Mouse (Mus musculus) embryonic fibroblast, embryonic 13.5 days (primary cell): ENCODE data around the gene Srsf6.

Source experiments
- CTCF ChIP-seq: IDR thresholded peaks from 2 replicates; pipeline ENCODE4 v1.5.1; 2011; ENCODE audit warnings: mild to moderate bottlenecking, control low read depth, low read length, moderate library complexity, borderline replicate concordance; ENCODE audit not compliant: insufficient read depth
- POLR2A ChIP-seq: IDR thresholded peaks from 2 replicates; pipeline ENCODE4 v1.6.1; 2011; ENCODE audit warnings: low read depth, mild to moderate bottlenecking, control low read depth, low read length, moderate library complexity

- TF ChIP-seq CTCF (no peak), POLR2A (no peak)
Observed at GRCm38 (mm10) chr2:162943931-162944330, 12.6 kb downstream of the Srsf6 start.
